Mouse (Mus musculus) layer of hippocampus, adult 8-10 months (tissue): Measurements from ENCODE around the gene Klra7. TPM values are rescaled to one million over a fixed set of nuclear protein-coding genes. Genes with fewer than 3 reads are reported as not detected.
"Not testable (repeated sequence)": the region's sequence is repeated elsewhere in the genome, so short reads cannot be mapped to it uniquely, and the experiment has no call there.

ENCODE experiments used
- DNase-seq, 2 experiments: peaks; one replicate each; pipeline ENCODE4 v3.0.0; 2022; ENCODE audit warnings: low spot score in 2 of 2
- total RNA-seq, 4 experiments: library from RNA; stranded (reverse); gene quantifications; 2 replicates each; pipeline ENCODE4 v1.2.4; 2022

Klra7 gene
- not detected for total RNA-seq

- no peak for DNase-seq
These were observed at the start of gene Klra7 for GRCm38 (mm10) chr6:130233222-130233621. Gene Klra7, minus strand, starts transcription at chr6:130233322.

DNA sequence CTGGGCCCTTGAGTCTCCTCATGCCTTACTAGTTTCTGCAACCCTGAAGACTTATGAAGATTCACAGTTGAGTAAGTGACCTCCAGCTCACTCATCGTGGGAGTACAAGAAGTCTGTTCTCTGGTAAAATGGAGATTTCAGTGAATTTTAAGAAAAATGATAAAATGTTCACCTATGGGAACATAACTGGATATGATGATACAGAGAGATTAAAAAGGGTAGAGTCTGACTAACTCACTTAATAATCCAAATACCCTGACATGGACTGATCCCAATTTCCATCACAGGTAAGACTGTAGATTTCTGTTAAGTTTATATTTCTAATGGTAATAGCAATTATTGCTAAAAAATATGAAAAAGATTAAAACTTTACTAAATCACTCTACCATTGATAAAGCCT is 48.7 kb upstream of the Klra7 start, which contains the start of gene Klra10:
Gene Klra10 (minus strand): TSS at position 101 of the 400 bp plus-strand sequence.
- DNase-seq = not testable (repeated sequence)

- no peak for DNase-seq
These were observed 22.2 kb upstream of the Klra7 start for GRCm38 (mm10) chr6:130255326-130255725.

DNA sequence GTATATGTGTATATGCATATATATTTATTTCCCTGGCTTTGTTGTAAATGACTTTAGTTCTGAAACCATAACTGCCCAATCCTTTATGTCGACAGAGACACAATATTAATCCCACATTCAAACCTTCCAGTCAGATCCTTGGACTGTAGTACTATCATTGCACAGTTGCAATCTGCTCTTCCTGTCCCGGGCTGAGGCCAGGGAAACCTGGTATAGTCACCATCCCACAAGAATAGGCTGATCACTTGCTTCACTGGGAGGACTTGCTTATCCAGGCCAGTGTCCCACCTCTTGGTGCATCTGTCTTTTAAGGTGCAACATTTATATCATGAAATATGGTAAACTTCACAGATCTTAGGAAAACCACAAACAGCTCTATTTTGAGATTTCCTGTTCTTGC is 4.4 kb upstream of the Klra7 start:
- no peak for DNase-seq

- DNase-seq = no peak
These were observed 3.5 kb upstream of the Klra7 start for GRCm38 (mm10) chr6:130236635-130237034.

GRCm38 (mm10) chr6:130197453-130197852 is 35.7 kb downstream of the Klra7 start:
- DNase-seq = not testable (repeated sequence)

GRCm38 (mm10) chr6:130193012-130193411 is 40.1 kb downstream of the Klra7 start, which contains the start of gene Klra9:
Gene Klra9, minus strand, starts transcription at chr6:130193112.
- not testable (repeated sequence) for DNase-seq

Other genes starting within 250 kb of the Klra7 start
- not detected for gene Klra6, start 206.4 kb downstream of the Klra7 start, total RNA-seq
- gene Klra4, start 166.1 kb downstream of the Klra7 start, total RNA-seq = not detected
- under 1 TPM in 1 of 4 experiments, not detected in 3; 0.39 TPM for gene Klra8, start 103.4 kb downstream of the Klra7 start, total RNA-seq
- gene Klra9, start 40.2 kb downstream of the Klra7 start, total RNA-seq = not detected
- gene Klra10, start 48.6 kb upstream of the Klra7 start, total RNA-seq = not detected
- not detected for gene Klra3, start 104.3 kb upstream of the Klra7 start, total RNA-seq
- gene Klra1, start 153.6 kb upstream of the Klra7 start, total RNA-seq = not detected